Mouse (Mus musculus) monocyte, adult 5-6 weeks (primary cell): ENCODE measurements around the gene Ifna13. TPM values are rescaled to one million over a fixed set of nuclear protein-coding genes. Genes with fewer than 3 reads are reported as not detected.

Experiments
- ATAC-seq: fragments of 153-309, 156-312 bp; replicated peaks from 2 replicates; pipeline ENCODE4 v1.8.0; 2017; ENCODE audit warnings: mild to moderate bottlenecking; ENCODE audit not compliant: low TSS enrichment, insufficient number of reproducible peaks, severe bottlenecking, poor library complexity, low FRiP score
- total RNA-seq: library from RNA; stranded (forward); fragments of 200-1000, 200-491, 200-594 nt; gene quantifications from 3 replicates; pipeline ENCODE4 v1.2.3, GENCODE M21; 2017

Ifna13 gene
- not detected in 3 replicates for total RNA-seq

- ATAC-seq: no peak
Measured at GRCm38 (mm10) chr4:88644359-88644758, at the start of gene Ifna13. TSS of gene Ifna13 (minus strand) at chr4:88644459.

- ATAC-seq: 0 out of 2 replicates have a peak, but pooled peaks have one; percentile 43
Measured at GRCm38 (mm10) chr4:88693392-88693791, 49.1 kb upstream of the Ifna13 start.

- ATAC-seq: no peak
Measured at GRCm38 (mm10) chr4:88692537-88692936, 48.3 kb upstream of the Ifna13 start.

GRCm38 (mm10) chr4:88691259-88691658 lies 47.0 kb upstream of the Ifna13 start, which contains the start of gene Ifnab:
TSS of gene Ifnab (minus strand) at chr4:88691359.
- no peak for ATAC-seq

GRCm38 (mm10) chr4:88683812-88684211 lies 39.6 kb upstream of the Ifna13 start, which contains the start of gene Ifna2:
TSS of gene Ifna2 (minus strand) at chr4:88683912.
- ATAC-seq: no peak

GRCm38 (mm10) chr4:88681353-88681752 lies 37.1 kb upstream of the Ifna13 start:
- no peak for ATAC-seq

GRCm38 (mm10) chr4:88680362-88680761 lies 36.1 kb upstream of the Ifna13 start:
- no peak for ATAC-seq

GRCm38 (mm10) chr4:88676824-88677223 lies 32.6 kb upstream of the Ifna13 start, which contains the start of gene Ifna16:
TSS of gene Ifna16 (minus strand) at chr4:88676924.
- ATAC-seq: no peak

GRCm38 (mm10) chr4:88655461-88655860 lies 11.2 kb upstream of the Ifna13 start:
- no peak for ATAC-seq

GRCm38 (mm10) chr4:88653644-88654043 lies 9.4 kb upstream of the Ifna13 start:
- no peak for ATAC-seq

GRCm38 (mm10) chr4:88642526-88642925 lies 1.7 kb downstream of the Ifna13 start:
- ATAC-seq: no peak

- ATAC-seq: peak; percentile 100
Measured at GRCm38 (mm10) chr4:88641077-88641831, 3.0 kb downstream of the Ifna13 start.

GRCm38 (mm10) chr4:88640704-88641076 lies 3.6 kb downstream of the Ifna13 start:
- no peak for ATAC-seq

GRCm38 (mm10) chr4:88634311-88634710 lies 9.9 kb downstream of the Ifna13 start, which contains the start of gene C87499:
TSS of gene C87499 (minus strand) at chr4:88634411.
- no peak for ATAC-seq

- ATAC-seq: no peak
Measured at GRCm38 (mm10) chr4:88603276-88603675, 41.0 kb downstream of the Ifna13 start, which contains the start of gene Ifna12. TSS of gene Ifna12 (minus strand) at chr4:88603376.

Other genes starting within 250 kb of the Ifna13 start
- gene Hacd4, start 205.5 kb downstream of the Ifna13 start, total RNA-seq: 23.0 to 31.7 TPM (median 30.7 TPM) in 3 replicates
- not detected in 3 replicates for gene Ifnb1, start 121.7 kb downstream of the Ifna13 start, total RNA-seq
- gene Ifna15, start 86.2 kb downstream of the Ifna13 start, total RNA-seq: not detected in 3 replicates
- gene Ifna14, start 72.7 kb downstream of the Ifna13 start, total RNA-seq: not detected in 3 replicates
- not detected in 3 replicates for gene Ifna9, start 52.1 kb downstream of the Ifna13 start, total RNA-seq
- gene Ifna12, start 41.1 kb downstream of the Ifna13 start, total RNA-seq: not detected in 3 replicates
- not detected in 3 replicates for gene C87499, start 10.0 kb downstream of the Ifna13 start, total RNA-seq
- gene Ifna16, start 32.5 kb upstream of the Ifna13 start, total RNA-seq: not detected in 3 replicates
- not detected in 3 replicates for gene Ifna2, start 39.5 kb upstream of the Ifna13 start, total RNA-seq
- 0.43 TPM in 1 of 3 replicates, not detected in the others for gene Ifnab, start 46.9 kb upstream of the Ifna13 start, total RNA-seq
- 0.49 to 2.0 TPM in 2 of 3 replicates, not detected in the other for gene Gm26566, start 77.3 kb upstream of the Ifna13 start, total RNA-seq
- 43.5 to 56.6 TPM (median 49.0 TPM) in 3 replicates for gene Klhl9, start 78.0 kb upstream of the Ifna13 start, total RNA-seq
- gene Gm13271, start 110.4 kb upstream of the Ifna13 start, total RNA-seq: not detected in 3 replicates
- not detected in 3 replicates for gene Gm13283, start 115.7 kb upstream of the Ifna13 start, total RNA-seq
- gene Gm13290, start 129.4 kb upstream of the Ifna13 start, total RNA-seq: not detected in 3 replicates
- gene Gm13289, start 132.5 kb upstream of the Ifna13 start, total RNA-seq: not detected in 3 replicates
- gene Gm13272, start 135.4 kb upstream of the Ifna13 start, total RNA-seq: not detected in 3 replicates
- gene Ifnz, start 137.7 kb upstream of the Ifna13 start, total RNA-seq: not detected in 3 replicates
- gene Gm13276, start 141.2 kb upstream of the Ifna13 start, total RNA-seq: not detected in 3 replicates
- not detected in 3 replicates for gene Gm13277, start 144.2 kb upstream of the Ifna13 start, total RNA-seq
- gene Gm13278, start 147.1 kb upstream of the Ifna13 start, total RNA-seq: not detected in 3 replicates
- not detected in 3 replicates for gene Gm13275, start 150.0 kb upstream of the Ifna13 start, total RNA-seq
- gene Gm13279, start 152.9 kb upstream of the Ifna13 start, total RNA-seq: not detected in 3 replicates
- not detected in 3 replicates for gene Gm13285, start 155.2 kb upstream of the Ifna13 start, total RNA-seq
- gene Gm13287, start 158.8 kb upstream of the Ifna13 start, total RNA-seq: not detected in 3 replicates
- 0.29 TPM in 1 of 3 replicates, not detected in the others for gene Gm13288, start 161.1 kb upstream of the Ifna13 start, total RNA-seq
- not detected in 3 replicates for gene Ifna7, start 171.8 kb upstream of the Ifna13 start, total RNA-seq
- not detected in 3 replicates for gene Ifna11, start 175.5 kb upstream of the Ifna13 start, total RNA-seq
- not detected in 3 replicates for gene Ifna6, start 183.0 kb upstream of the Ifna13 start, total RNA-seq
- not detected in 3 replicates for gene Ifna5, start 191.1 kb upstream of the Ifna13 start, total RNA-seq
- gene Ifna4, start 197.4 kb upstream of the Ifna13 start, total RNA-seq: not detected in 3 replicates
- not detected in 3 replicates for gene Ifna1, start 205.6 kb upstream of the Ifna13 start, total RNA-seq
- not detected in 3 replicates for gene Ifne, start 235.7 kb upstream of the Ifna13 start, total RNA-seq